Mouse (Mus musculus): ENCODE data around the gene Gtf3c6.

GRCm38 (mm10) chr10:40271216-40271615 lies 13.3 kb upstream of the Gtf3c6 start:
- no peak for TF ChIP-seq CTCF (IDR thresholded peaks at IDR 0.05; ENCODE audit: control insufficient read depth, insufficient read depth, insufficient replicate concordance, low read depth, low read length)
- TF ChIP-seq POLR2A (IDR thresholded peaks at IDR 0.05; ENCODE audit: control insufficient read depth, low read depth, low read length): no peak
